Mouse (Mus musculus) lung, embryonic 16.5 days (tissue): ENCODE data around the gene Ier3. TPM values are rescaled to one million over a fixed set of nuclear protein-coding genes. Genes with fewer than 3 reads are reported as not detected.

Source experiments
- microRNA-seq: library from miRNA; unstranded; fragments of <30 nt; microRNA quantifications from one replicate; pipeline ENCODE4, GENCODE M21; 2016
- polyA plus RNA-seq: library from polyadenylated mRNA; unstranded; fragments of >200 nt; fragmentation: Nextera tagmentation; extraction: Ambion mirVana; gene quantifications from 2 replicates; pipeline ENCODE4 v1.2.1, GENCODE M21; 2015

Ier3 gene
- polyA plus RNA-seq, 1 experiment from 2014 or later: 21.9 TPM

Small RNA genes within 50 kb of the gene (microRNA-seq; reads per million reads assigned to microRNA genes)
- not detected for gene Gm28033

Other genes starting within 250 kb of the Ier3 start
- gene Sfta2, start 220.1 kb upstream of the Ier3 start, polyA plus RNA-seq: 193 and 232 TPM in 2 replicates
- gene Gm9573, start 195.0 kb upstream of the Ier3 start, polyA plus RNA-seq: 0.03 TPM in 1 of 2 replicates, not detected in the other
- 1.7 and 1.9 TPM in 2 replicates for gene Mucl3, start 178.0 kb upstream of the Ier3 start, polyA plus RNA-seq
- 22.8 and 25.4 TPM in 2 replicates for gene Vars2, start 154.1 kb upstream of the Ier3 start, polyA plus RNA-seq
- 47.5 and 48.0 TPM in 2 replicates for gene Gtf2h4, start 147.9 kb upstream of the Ier3 start, polyA plus RNA-seq
- gene Ddr1, start 117.1 kb upstream of the Ier3 start, polyA plus RNA-seq: 50.5 and 51.3 TPM in 2 replicates
- 57.8 and 65.1 TPM in 2 replicates for gene Flot1, start 1.5 kb downstream of the Ier3 start, polyA plus RNA-seq
- gene Tubb5, start 16.6 kb downstream of the Ier3 start, polyA plus RNA-seq: 877 and 940 TPM in 2 replicates
- 20.6 and 22.3 TPM in 2 replicates for gene Mdc1, start 19.8 kb downstream of the Ier3 start, polyA plus RNA-seq
- 65.6 and 67.9 TPM in 2 replicates for gene Nrm, start 39.6 kb downstream of the Ier3 start, polyA plus RNA-seq
- 23.3 and 26.5 TPM in 2 replicates for gene Ppp1r18, start 43.9 kb downstream of the Ier3 start, polyA plus RNA-seq
- 40.2 and 42.4 TPM in 2 replicates for gene Dhx16, start 58.1 kb downstream of the Ier3 start, polyA plus RNA-seq
- gene 2310061I04Rik, start 75.7 kb downstream of the Ier3 start, polyA plus RNA-seq: 15.6 TPM in 2 replicates
- 62.6 and 62.7 TPM in 2 replicates for gene Atat1, start 88.4 kb downstream of the Ier3 start, polyA plus RNA-seq
- 67.5 and 73.1 TPM in 2 replicates for gene Mrps18b, start 94.7 kb downstream of the Ier3 start, polyA plus RNA-seq
- gene Ppp1r10, start 94.8 kb downstream of the Ier3 start, polyA plus RNA-seq: 38.0 and 40.5 TPM in 2 replicates
- gene Abcf1, start 148.1 kb downstream of the Ier3 start, polyA plus RNA-seq: 70.6 and 82.5 TPM in 2 replicates
- 43.1 and 44.7 TPM in 2 replicates for gene Gnl1, start 158.2 kb downstream of the Ier3 start, polyA plus RNA-seq
- gene Prr3, start 158.6 kb downstream of the Ier3 start, polyA plus RNA-seq: 27.5 and 29.7 TPM in 2 replicates
- gene H2-T24, start 198.9 kb downstream of the Ier3 start, polyA plus RNA-seq: 2.0 and 2.2 TPM in 2 replicates
- 7.2 and 11.7 TPM in 2 replicates for gene H2-T23, start 211.2 kb downstream of the Ier3 start, polyA plus RNA-seq
- 18.8 and 19.4 TPM in 2 replicates for gene H2-T22, start 221.1 kb downstream of the Ier3 start, polyA plus RNA-seq
- gene Gm6034, start 221.3 kb downstream of the Ier3 start, polyA plus RNA-seq: not detected in 2 replicates
- not detected in 2 replicates for gene Gm11127, start 236.7 kb downstream of the Ier3 start, polyA plus RNA-seq